20 mouse cellular contexts compared by ENCODE assay signal in genomic region chr10:12018281-12018680, GRCm38 (mm10).
DNase-seq lines count a peak whose midpoint lies in the region; ATAC-seq and TF ChIP-seq lines count a peak whose summit lies in the region.
"Had no signal": no experiment of that assay in that cellular context is flagged by ENCODE, and none has a peak within 500 bp of the region (broad histone marks: within the 10 kb centered on the region; RNA-seq: fewer than 3 reads in every experiment).

No protein-coding gene starts in this region.

- H3K4me2 ChIP-seq in heart, embryonic 12.5 days, result no peak overlapping the region
- H3K4me2 ChIP-seq: forebrain, embryonic 13.5 days; intestine, embryonic 15.5 days; midbrain, embryonic 15.5 days; neural tube, embryonic 12.5 days had no signal

- no peak for TF ChIP-seq POLR2A in ES-Bruce4 (IDR thresholded peaks at IDR 0.05; ENCODE audit: insufficient read depth, low read length)

- no peaks in the 10 kb centered on the region for H3K36me3 ChIP-seq in heart, embryonic 12.5 days
- H3K36me3 ChIP-seq in ES-Bruce4 (ENCODE audit: control insufficient read depth, insufficient read depth, low read length, poor library complexity, severe bottlenecking), result no peaks in the 10 kb centered on the region
- H3K36me3 ChIP-seq: hindbrain, embryonic 10.5 days; intestine, embryonic 15.5 days; midbrain, embryonic 15.5 days; neural tube, embryonic 12.5 days had no signal

- no peak for TF ChIP-seq CTCF in ES-Bruce4 (IDR thresholded peaks at IDR 0.05; ENCODE audit: low read depth, low read length)

- no peak for DNase-seq in cerebellum, postnatal 36 days
- no peak for DNase-seq in heart, adult 9 months (ENCODE audit: low spot score in 2 of 2)
- DNase-seq in cerebellum, adult 9-10 months, result peak; percentile 20
- no peak for DNase-seq in kidney, postnatal 25 days
- no peak for DNase-seq in left cerebral cortex, adult 11 months (ENCODE audit: low spot score)
- DNase-seq: adrenal gland, postnatal 10 days; kidney, adult 8-10 months; kidney, postnatal 14 days had no signal

- H3K4me3 ChIP-seq in heart, embryonic 12.5 days, result no peak overlapping the region
- no peak overlapping the region for H3K4me3 ChIP-seq in ES-Bruce4 (ENCODE audit: low read depth, low read length)
- H3K4me3 ChIP-seq: forebrain, embryonic 13.5 days; hindbrain, embryonic 10.5 days; intestine, embryonic 15.5 days; layer of hippocampus, adult 2 months; midbrain, embryonic 15.5 days; neural tube, embryonic 12.5 days had no signal

- TF ChIP-seq EP300 in ES-Bruce4 (IDR thresholded peaks at IDR 0.05; ENCODE audit: insufficient read depth, low read depth, low read length), result peak; percentile 67; the same call in 1 of the 2 replicates

- no peaks in the 10 kb centered on the region for H3K27me3 ChIP-seq in heart, embryonic 12.5 days (replicated peaks)
- no peaks in the 10 kb centered on the region for H3K27me3 ChIP-seq in ES-Bruce4 (ENCODE audit: control insufficient read depth, insufficient read depth, low read length, poor library complexity, severe bottlenecking)
- H3K27me3 ChIP-seq: forebrain, embryonic 13.5 days; intestine, embryonic 15.5 days; midbrain, embryonic 15.5 days; neural tube, embryonic 12.5 days; Patski had no signal

- H3K9ac ChIP-seq in heart, embryonic 12.5 days, result no peak overlapping the region
- H3K9ac ChIP-seq in ES-Bruce4 (ENCODE audit: low read depth, poor library complexity, severe bottlenecking), result no peak overlapping the region
- H3K9ac ChIP-seq: forebrain, embryonic 13.5 days; intestine, embryonic 15.5 days; midbrain, embryonic 15.5 days; neural tube, embryonic 12.5 days had no signal

- peaks cover 18% of the 10 kb centered on the region for H3K4me1 ChIP-seq in heart, embryonic 12.5 days (replicated peaks)
- H3K4me1 ChIP-seq in ES-Bruce4 (ENCODE audit: control insufficient read depth, insufficient read depth, low read length), result no peaks in the 10 kb centered on the region
- H3K4me1 ChIP-seq: hindbrain, embryonic 10.5 days; intestine, embryonic 15.5 days; midbrain, embryonic 15.5 days; neural tube, embryonic 12.5 days had no signal

- H3K27ac ChIP-seq in heart, embryonic 12.5 days (ENCODE audit: poor library complexity, severe bottlenecking), result 0 out of 2 replicates have a peak overlapping the region, but pooled peaks have one; percentile 33
- no peak overlapping the region for H3K27ac ChIP-seq in ES-Bruce4 (ENCODE audit: insufficient read depth, low read length)
- H3K27ac ChIP-seq: forebrain, embryonic 13.5 days; hindbrain, embryonic 10.5 days; intestine, embryonic 15.5 days; macrophage; midbrain, embryonic 15.5 days; neural tube, embryonic 12.5 days had no signal

- 0 out of 2 replicates have a peak, but pooled peaks have one; percentile 9 for ATAC-seq in cerebellum, adult (ENCODE audit: insufficient number of reproducible peaks, low FRiP score, low TSS enrichment)
- ATAC-seq in heart, embryonic 12.5 days (ENCODE audit: insufficient number of reproducible peaks, low FRiP score), result no peak
- ATAC-seq: forebrain, embryonic 13.5 days; hindbrain, embryonic 16.5 days; intestine, embryonic 15.5 days; midbrain, embryonic 15.5 days had no signal

- H3K9me3 ChIP-seq in heart, embryonic 12.5 days (replicated peaks), result no peaks in the 10 kb centered on the region
- no peaks in the 10 kb centered on the region for H3K9me3 ChIP-seq in ES-Bruce4 (replicated peaks; ENCODE audit: control insufficient read depth, insufficient read depth, low read length, poor library complexity, severe bottlenecking)
- H3K9me3 ChIP-seq: forebrain, embryonic 13.5 days; hindbrain, embryonic 10.5 days; intestine, embryonic 15.5 days; midbrain, embryonic 15.5 days; neural tube, embryonic 12.5 days had no signal

- 36% methylated on average over 5 of the region's 5 CpGs for WGBS in heart, embryonic 12.5 days
